Mouse (Mus musculus) adrenal gland, postnatal 14 days (tissue): Measurements from ENCODE around the gene Snx22. TPM values are rescaled to one million over a fixed set of nuclear protein-coding genes. Genes with fewer than 3 reads are reported as not detected.

Source experiments
- DNase-seq: peaks from one replicate; pipeline ENCODE4 v3.0.0; 2021; ENCODE audit warnings: mixed read lengths
- long read RNA-seq, 2 experiments: library from polyadenylated mRNA; stranded (forward); transcript quantifications; one replicate each; pipeline ENCODE4 v2.0.0; 2021
- total RNA-seq: library from RNA; stranded (reverse); gene quantifications from 2 replicates; pipeline ENCODE4 v1.2.3, GENCODE M21; 2021

Gene Snx22
- total RNA-seq = 1.2 and 2.3 TPM in 2 replicates
- long read RNA-seq, experiment 1, partial matches to known transcripts = 0 of 3 reads
- long read RNA-seq, experiment 1, other reads (novel, unspliced or antisense) = 1 of 3 reads
- long read RNA-seq, experiment 2, partial matches to known transcripts = 0 of 1 reads
- long read RNA-seq, experiment 2, other reads (novel, unspliced or antisense) = 1 of 1 reads

DNA sequence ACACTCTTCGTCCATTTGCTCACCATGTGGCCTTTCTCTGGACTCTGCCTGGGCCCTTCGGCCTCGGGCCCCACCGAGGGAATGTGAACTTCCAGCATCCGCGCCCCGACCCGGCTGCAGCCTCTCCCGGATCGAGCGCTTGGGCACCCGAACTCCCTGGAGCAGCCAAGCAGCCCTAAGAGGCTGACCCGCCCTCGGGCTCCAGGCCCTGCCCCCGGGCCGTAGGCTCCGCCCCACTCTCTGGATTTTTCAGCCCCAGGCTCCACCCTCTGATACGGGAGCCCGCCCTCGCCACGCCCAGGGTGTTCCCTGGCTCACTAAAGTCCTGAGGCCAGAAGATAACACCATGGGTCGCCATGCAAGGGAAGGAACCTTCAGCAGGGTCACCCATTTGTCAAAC is at the start of gene Snx22:
Snx22 (minus strand) TSS at position 137 of the 400 bp plus-strand sequence.
- DNase-seq = peak; percentile 95

DNA sequence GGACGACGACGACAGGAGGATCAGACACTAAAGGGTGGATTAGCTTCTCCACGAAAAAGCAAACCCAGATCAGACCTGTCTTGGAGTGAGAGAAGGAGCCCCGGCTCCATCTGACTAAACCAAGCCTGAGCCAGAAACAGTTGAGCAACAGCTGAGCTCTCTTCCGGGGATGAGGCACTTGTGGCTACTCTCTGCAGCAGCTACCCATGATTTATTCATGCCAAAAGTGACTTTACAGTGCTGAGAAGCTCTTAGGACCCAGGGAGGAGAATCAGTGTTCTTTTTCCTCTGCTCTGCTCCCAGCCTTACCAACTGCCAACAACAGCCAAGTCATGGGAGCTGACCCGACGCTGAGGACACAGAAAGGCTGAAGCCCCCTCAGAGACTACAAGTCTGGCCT is 47.4 kb upstream of the Snx22 start:
- peak; percentile 65 for DNase-seq

DNA sequence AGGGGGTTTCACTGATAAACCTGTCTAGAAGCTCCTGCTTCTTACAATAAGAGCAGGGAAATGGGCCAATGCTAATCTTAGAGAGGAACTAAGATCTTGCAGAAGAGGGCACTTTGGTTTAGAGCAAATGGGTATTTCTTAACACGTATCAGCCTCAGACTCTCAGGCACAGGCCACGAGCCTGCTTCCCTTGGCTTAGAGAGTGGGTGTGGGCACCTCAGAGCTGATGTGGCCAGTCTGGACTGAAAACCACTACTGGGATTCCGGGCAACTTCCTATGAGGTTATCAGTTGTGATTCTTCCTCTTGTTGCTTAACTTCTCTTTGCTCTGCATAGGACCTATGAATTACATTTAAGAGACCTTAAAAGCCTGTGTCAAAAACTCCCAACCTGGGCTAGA is 44.8 kb upstream of the Snx22 start:
- DNase-seq = no peak

DNA sequence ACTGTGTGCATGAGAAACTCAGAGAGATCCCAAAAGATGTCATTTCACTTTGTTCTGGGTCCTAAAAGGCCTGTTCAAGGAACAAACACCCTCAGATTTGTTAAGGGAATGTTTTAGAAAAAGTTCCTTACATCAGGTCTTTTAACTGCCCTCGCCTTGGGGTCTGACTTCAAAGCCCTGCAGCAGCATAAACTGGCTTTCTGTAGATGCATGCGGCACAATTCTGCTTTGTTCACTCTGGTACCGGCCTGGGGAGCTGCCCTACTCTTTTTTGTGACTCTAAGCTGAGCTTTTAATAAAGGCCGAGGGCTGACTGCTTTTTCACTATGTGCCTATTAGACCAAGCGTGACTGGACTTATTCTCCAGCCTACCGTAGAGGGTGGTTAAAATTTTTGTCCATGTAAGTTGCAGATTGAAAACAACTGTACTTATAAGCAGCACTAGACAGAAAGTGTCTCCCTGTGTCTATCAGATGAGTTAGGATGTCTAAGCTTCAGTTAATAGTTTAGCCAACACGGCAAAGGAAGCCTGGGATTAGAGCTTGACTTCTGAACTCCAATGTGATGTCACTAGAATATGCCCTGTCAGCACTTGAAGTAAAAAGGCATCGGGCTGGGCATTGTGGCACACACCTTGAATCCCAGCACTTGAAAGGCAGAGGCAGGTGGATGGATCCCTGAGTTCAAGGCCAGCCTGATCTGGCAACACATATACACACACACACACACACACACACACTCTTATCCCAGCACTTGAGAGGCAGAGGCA is 41.3 kb upstream of the Snx22 start:
- no peak for DNase-seq

DNA sequence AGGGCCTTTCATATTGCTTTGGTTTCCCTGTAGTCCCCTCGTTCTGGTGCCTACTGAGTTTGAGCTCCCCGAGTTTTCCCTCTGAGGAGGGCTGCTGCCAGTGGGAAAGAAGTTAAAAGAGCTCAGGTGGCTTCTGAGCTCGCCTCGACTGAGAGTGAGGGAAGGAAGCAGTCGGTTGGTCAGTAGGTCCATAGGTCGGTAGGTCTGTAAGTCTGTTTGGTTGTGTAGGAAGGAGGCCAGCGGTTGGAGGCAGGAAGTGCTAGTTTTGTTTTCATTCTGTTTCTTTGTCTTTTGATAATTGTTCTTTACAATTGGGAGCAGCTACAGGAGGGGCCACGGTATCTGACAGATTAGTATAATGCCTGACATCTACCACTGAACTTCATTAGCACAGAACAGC is 40.6 kb upstream of the Snx22 start:
- DNase-seq = no peak

DNA sequence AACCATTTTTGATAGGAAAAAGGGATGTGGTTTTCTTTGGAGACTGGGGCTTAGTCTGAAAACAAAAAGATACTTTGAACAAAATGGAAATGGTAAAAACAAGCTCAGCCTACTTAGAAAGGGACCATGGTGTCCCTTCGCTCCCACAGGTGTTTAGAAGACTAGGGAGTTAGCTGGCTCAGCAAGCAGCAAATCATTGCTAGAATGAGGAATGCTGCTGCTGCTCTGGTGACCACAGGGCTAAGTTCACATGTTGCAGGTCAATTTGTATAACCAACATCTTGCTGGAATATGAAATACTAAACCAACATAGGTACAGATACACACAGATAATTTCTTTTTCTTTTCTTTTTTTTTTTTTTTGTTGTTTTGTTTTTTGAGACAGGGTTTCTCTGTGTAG is 40.1 kb upstream of the Snx22 start:
- DNase-seq = no peak

DNA sequence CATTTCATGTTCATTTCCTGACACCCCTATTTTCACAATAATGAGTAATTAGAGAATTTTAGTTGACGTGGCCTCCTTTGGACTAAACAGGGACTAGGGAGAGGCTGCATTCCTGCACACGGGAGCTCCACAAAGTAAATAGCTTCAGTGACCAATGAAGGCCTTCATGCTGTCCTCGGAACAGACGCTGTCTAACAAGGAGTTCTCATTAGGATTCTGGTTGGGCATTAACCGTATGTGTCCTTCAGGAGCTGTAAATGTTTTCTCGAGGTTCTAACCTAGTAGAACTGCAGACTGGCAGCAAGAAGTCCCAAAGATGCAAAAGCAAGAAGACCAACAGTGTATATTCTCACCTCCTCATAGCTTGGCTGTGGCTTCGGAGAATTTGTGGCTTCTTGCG is 35.6 kb upstream of the Snx22 start:
- DNase-seq = no peak

DNA sequence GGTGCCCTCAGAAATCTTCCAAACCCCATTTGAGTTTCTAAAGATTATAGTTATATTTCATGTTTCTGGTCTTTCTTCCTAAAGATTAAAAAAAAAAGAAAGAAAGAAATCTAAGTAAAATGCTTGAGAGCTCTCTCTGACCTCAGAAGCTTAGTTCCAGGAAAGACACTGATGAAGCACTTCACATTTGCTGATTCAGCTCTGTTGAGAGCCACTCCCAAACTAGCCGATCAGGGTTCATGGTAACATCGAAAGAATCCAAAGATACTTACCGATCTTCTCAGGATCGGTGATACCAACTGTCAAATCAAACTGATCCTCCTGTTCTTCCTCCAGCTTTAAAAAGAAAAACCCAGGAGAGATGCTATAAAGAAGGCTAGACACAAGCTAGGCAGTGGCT is 35.1 kb upstream of the Snx22 start:
- no peak for DNase-seq

DNA sequence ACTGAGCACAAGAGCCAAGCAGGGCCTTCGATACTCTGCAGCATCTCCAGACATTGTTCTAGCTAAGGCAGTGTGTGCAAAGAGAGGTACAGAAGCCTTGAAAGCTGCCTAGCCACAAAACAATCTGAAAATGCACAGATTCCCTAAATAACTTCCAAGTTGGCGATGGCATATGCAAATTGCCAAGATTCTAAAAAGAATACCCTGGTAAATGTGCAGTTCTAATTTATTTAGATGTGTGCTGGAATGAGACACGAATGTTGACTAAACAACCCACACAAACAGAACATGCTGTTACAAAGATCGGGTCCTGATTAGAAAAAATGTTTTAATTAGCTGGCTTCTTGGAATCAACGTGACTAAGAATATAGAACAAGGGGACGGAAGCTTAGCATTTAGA is 33.1 kb upstream of the Snx22 start:
- DNase-seq = no peak

DNA sequence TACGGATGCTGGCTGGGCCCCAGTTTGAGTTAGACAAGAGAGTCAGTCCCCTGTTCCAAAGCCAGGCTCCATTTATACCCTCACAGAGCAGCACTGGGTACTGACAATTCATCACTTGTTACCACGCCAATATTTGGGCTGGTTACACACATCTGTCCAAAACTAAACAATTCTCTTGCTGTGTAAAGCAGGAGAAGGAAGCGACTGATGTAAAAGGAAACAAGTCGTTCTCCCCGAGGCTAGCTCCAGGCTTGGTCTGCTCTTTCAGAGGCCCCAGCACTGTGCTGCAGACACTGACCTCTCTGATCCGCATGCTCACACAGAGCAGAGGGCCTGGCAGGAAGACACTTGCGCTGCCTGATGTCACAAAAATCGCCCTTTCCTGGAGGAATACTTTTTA is 32.1 kb upstream of the Snx22 start:
- no peak for DNase-seq

DNA sequence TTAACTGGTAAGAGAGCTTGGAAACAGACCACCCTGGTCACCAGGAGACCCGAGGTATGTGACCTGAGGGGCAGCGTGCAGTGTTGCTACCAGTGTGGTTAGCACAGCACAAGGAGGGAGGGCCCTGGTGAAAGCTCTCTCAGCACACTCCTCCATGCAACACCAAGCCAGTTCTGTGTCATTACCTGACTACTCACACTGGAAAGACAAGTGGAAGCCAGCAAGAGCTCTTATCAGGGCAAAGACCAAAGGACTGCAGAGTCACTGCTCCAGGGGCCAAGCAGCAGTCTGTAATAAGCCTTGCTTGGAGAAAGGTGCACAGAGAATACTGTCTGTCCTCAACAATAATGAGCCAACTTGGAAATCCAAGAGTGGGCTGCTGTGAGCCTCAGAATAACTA is 23.1 kb upstream of the Snx22 start:
- no peak for DNase-seq

DNA sequence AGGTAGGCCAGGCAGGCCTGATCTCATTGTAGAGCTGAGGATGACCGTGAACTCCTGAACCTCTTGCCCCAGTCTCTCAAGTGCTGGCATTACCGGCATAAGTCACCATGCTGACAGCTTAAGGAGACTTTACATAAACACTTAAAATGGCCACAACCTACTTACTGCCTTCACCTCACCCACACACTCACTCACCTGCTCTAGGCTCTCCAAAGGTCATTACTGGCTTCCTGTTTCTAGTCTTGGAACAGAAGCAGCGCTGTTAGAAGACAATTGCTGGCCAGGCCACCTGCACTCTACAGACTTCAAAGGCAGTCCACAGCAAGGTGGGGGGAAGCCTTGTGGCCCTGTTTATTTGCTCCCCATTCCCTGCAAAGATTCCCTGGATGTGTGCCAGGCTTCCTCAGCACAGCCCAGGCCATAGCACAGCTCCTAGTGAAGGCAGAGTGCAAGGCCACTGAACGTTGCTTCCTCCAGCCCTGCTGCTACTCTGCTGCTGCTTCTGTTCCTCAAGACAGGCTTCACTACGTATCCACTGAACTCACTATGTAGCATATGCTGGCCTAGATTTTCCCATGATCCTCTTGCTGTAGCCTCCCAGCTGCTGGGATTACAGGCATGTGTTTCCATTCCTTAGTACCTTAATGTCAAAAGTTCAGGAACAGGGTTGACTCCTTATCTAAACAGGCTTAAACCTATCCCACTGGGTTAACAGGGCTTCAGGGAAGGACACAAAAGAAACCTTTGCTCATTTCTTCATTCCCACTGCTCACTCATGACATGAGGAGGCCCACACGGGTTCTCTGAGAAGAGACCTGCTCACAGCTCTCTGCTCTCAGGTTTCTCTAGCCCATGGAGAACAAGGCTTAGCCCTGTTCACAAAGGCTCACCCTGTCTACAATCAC is 22.1 kb upstream of the Snx22 start:
- DNase-seq = peak; percentile 50

DNA sequence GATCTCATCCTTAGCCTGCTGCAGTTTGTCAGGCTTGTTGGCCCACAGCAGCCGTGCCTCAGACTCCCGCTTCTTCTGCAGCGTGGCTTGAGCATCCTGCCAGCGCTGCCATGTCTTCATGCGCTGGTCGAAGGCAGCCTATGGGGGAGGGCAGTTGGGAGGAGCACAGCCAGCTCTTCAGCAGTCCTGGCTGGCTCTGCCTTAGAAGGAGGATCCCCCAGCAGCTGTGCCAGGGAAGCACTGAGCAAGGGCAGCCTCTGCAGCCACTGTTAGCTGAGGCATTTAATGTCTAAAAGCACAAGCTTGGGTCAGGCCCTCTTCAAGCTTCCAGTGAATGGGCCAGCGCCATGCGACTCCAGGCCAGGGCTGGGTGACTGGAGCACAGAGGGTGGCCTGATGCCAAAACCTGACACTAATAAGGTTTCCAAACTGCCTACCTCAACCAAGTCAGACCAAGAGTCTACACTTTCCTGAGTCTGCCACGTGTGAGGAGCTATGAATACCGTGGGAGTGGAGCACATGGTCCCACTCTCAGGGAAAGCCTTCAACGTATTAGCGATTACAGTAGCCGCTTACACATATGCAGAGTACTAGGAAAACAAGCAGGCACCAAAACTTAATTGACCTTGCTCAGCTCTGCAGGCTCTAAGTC is 21.2 kb upstream of the Snx22 start:
- peak; percentile 56 for DNase-seq

DNA sequence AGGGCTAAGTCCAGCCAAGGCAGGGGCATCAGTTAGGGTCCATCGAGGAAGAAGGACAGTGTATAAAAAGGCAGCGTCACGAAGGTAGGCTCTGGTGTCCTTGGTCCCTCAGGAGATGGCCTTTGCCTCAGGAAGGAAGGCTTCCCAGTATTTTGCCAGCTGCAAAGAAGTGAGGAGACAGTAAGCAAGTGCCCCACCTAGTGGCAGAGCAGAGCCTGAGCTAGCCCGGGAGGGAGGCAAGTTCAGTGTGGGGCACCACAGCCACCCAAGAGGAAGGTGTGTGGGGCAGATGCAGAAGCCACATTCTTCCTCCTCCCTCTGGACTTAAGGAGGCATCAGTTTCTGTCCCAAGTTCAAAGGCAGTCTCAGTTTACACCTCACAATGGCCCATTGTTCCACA is 18.9 kb upstream of the Snx22 start:
- DNase-seq = peak; percentile 84

DNA sequence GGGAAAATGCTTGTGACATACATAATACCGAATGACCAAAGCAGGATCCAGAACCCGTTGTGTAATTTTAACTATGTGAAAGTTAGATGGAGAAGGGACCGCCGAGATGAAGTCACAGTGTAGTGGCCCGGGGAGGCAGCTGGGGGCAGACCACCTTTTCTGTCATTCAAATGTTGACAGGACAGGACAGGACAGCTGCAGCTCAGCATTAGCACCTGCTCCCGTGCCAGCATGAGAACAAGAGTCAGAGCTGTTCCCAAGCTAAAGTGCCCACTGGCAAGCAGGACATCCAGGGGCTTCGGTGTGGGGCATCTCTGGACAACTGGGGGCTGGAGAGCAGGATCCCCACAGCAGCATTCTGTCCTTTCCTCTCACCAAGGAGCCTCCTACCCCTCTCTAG is 17.5 kb upstream of the Snx22 start:
- no peak for DNase-seq

DNA sequence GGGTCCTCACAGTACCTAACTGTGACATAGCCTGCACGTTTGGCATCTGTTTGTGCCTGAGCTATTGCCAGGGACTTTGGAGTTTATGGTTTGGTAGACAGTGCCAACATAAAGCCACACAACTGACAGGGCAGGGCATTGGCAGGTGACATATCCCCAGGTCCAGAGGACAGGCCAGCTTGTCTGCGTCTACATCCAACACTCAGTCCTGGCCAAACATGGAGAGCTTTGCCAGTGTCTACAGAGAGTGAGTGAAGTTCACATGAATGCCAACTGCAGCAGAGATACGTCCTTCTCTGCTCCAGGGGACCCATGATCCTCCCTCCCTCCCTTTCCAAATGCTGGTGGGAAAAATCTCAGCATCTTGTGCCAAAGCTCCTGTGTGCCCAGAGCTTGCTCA is 14.7 kb upstream of the Snx22 start:
- no peak for DNase-seq

DNA sequence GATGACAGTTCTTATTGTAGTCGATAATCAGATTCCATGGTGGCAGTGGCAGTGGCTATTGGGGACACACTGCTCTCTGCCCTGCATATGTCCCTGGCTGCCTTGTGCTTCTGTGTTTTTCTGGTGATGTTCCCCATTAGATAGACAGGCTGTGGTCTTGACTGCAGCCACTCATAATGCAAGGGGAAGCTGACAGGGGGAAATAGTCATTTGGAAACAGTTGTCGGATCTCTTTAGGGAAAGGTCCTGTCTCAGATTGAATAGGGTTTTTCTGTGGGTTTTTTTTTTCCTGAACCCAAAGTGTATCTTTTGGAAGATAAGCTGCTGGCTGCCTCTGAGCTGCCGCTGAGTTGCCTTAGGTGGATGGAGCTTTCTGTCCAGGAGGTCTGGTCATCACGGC is 12.5 kb upstream of the Snx22 start:
- DNase-seq = no peak

DNA sequence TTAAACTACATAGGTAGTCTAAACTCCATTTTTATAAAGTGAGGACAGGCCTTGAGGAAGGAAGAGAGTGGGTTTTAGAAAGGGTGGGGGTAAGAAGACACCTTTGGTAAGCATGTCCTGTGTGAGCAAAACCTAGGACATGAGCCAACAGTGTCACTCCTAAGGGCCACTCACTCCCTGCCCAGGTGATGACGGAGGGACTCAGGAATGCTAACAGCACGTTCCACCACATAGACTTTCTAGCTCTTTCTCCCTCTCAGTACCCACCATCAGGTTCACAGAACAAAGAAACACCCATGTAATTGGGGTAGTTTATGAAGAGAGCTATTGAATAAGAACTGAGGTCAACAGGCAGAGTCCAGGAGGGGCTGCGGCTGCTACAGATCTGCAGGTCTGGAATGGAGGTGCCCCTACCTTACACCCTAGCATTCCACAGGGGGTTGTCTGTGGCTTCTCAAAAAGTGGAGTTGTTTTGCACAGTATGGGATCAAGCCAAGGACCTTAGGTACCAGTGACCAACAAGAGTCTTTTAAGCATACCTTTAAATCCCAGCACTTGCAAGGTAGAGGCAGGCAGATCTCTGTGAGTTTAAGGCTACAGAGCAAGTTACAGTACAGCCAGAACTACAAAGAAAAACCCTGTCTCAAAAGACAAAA is 11.4 kb upstream of the Snx22 start:
- no peak for DNase-seq

DNA sequence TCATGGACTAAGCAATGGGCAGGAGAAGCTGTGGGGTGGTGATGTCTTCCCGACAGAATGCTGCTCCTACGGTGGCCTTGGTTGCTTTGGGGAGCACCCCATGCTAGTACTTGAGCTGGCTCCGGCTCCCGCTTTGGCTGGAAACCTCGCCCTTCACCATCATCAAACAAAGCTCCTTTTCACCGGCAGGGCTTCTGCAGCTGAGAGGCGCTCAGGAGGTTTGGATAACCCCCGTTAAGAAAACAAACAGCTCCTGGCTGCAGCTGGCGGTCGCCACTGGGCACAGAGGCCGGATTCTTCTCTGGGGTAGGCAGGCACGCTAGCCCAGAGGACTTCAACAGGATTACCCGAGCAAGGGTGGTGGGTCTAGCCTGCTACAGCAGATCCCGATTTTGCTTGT is 9.0 kb upstream of the Snx22 start:
- DNase-seq = no peak

DNA sequence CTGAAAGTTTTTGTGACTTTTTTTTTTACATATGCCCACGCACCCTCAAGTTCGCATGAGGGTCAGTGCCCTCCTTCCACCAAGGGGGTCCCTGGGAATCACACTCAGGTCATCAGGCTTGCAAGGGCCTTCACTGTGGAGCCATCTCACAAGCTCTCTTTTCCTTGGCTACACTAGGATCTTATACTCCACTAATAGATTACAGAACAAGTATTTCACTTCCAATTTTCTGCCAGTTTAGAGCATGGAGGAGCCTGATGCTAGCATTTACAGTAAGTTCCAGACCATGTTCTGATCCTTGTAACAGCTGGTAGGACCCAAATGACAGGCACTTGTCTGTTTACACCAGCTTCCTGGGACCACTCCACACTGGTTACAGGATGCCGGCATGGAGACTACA is 8.6 kb upstream of the Snx22 start:
- DNase-seq = no peak

DNA sequence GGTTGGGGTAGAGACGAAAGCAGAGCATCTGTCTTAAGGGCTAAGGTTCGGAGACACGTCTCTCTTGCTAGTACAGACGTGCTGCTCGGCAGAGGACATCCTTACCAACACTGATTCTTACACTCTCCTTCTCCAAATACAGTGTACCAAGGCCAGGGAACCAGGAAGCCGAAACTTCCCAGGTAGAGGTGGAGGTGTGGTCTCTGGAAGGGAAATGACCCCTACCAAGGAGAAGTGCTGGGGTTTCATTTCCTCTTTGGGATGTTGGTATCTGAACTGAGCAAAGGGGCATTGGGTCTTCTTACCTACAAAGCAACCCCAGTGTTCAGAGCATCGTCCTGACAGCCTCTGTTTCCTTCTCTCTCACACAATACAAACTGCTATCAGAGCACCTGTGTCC is 3.2 kb upstream of the Snx22 start:
- no peak for DNase-seq

DNA sequence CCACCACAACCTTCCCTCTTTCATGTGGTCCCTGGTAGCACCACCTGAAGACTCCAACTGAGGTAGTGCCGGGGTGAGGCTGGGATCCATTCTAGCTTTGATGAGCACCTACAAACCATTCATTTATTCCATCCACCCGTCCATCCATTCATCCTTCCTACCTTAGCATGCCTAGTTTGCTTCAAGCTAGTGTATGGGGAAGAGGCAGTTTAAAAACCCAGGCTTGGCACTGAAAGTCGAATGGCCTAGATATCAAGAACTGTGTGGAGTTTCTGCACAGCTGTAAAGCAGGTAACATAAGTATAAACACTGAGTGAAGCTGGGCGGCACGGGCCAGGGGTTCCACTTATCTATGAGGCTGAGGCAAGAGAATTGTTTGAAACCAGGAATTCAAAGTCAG is 632 bp upstream of the Snx22 start:
- DNase-seq = no peak
